In the genomic region with DNA sequence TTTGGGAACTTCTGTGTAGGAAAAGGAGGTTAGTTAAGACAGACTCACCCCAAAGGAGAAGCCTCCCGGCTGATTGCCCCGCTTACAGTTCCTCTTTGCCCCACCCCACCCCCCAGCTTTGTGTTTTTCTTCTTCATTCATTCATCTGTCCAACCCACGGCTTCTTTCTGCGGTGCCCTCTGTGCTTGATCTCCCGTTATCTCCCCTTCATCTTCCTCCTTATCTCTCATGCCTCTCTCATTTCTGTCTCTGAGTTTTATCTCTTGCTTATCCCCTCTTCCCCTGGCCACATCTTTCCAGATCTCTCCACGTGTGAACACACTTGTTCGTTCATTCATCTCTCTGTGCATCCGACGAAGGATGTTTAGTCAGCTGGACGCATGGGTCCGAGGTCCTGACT, we compare ENCODE assay signal across 13 mouse cellular contexts. TPM values are rescaled to one million over a fixed set of nuclear protein-coding genes. Genes with fewer than 3 reads are reported as not detected.
A peak's percentile ranks its signal among the peaks of the same experiment; 100 is the strongest.
DNase-seq lines count a peak whose midpoint lies in the region; ATAC-seq and TF ChIP-seq lines count a peak whose summit lies in the region.
"Had no signal": no experiment of that assay in that cellular context is flagged by ENCODE, and none has a peak within 500 bp of the region (broad histone marks: within the 10 kb centered on the region; RNA-seq: fewer than 3 reads in every experiment).

No protein-coding gene starts in this region.

- peak overlapping the region; percentile 21; the same call in 1 of the 2 replicates for H3K4me3 ChIP-seq in heart, embryonic 13.5 days
- no peak overlapping the region for H3K4me3 ChIP-seq in heart, embryonic 10.5 days
- peak overlapping the region; percentile 32 for H3K4me3 ChIP-seq in liver, embryonic 12.5 days
- H3K4me3 ChIP-seq in stomach, postnatal 0 days (ENCODE audit: low read depth, low read length) = 0 out of 2 replicates have a peak overlapping the region, but pooled peaks have one; percentile 8
- H3K4me3 ChIP-seq: myocyte had no signal

- no peak for TF ChIP-seq CTCF in stomach, postnatal 0 days (IDR thresholded peaks at IDR 0.05; ENCODE audit: low read depth)

- H3K9me3 ChIP-seq in heart, embryonic 13.5 days = no peaks in the 10 kb centered on the region
- no peaks in the 10 kb centered on the region for H3K9me3 ChIP-seq in heart, embryonic 10.5 days
- H3K9me3 ChIP-seq in liver, embryonic 12.5 days (replicated peaks) = no peaks in the 10 kb centered on the region
- no peaks in the 10 kb centered on the region for H3K9me3 ChIP-seq in stomach, postnatal 0 days (ENCODE audit: control insufficient read depth, low read length)

- H3K27ac ChIP-seq in heart, embryonic 13.5 days (replicated peaks) = no peak overlapping the region
- H3K27ac ChIP-seq in heart, embryonic 10.5 days = no peak overlapping the region
- H3K27ac ChIP-seq in liver, embryonic 12.5 days = 0 out of 2 replicates have a peak overlapping the region, but pooled peaks have one; percentile 24
- no peak overlapping the region for H3K27ac ChIP-seq in stomach, postnatal 0 days (replicated peaks)

- no peaks in the 10 kb centered on the region for H3K36me3 ChIP-seq in heart, embryonic 13.5 days
- H3K36me3 ChIP-seq in heart, embryonic 10.5 days = no peaks in the 10 kb centered on the region
- no peaks in the 10 kb centered on the region for H3K36me3 ChIP-seq in liver, embryonic 12.5 days
- no peaks in the 10 kb centered on the region for H3K36me3 ChIP-seq in stomach, postnatal 0 days (ENCODE audit: control insufficient read depth, insufficient read depth, low read length)

- 45% methylated on average over 11 of the region's 11 CpGs for WGBS in heart, embryonic 13.5 days
- WGBS in heart, embryonic 10.5 days = 50% methylated on average over 11 of the region's 11 CpGs
- WGBS in liver, embryonic 12.5 days (ENCODE audit: insufficient replicate concordance) = 14% methylated on average over 11 of the region's 11 CpGs
- WGBS in stomach, postnatal 0 days = 59% methylated on average over 11 of the region's 11 CpGs

- H3K4me1 ChIP-seq in heart, embryonic 13.5 days = peaks cover 12% of the 10 kb centered on the region
- peaks cover 19% of the 10 kb centered on the region for H3K4me1 ChIP-seq in heart, embryonic 10.5 days
- peaks cover 24% of the 10 kb centered on the region for H3K4me1 ChIP-seq in liver, embryonic 12.5 days
- no peaks in the 10 kb centered on the region for H3K4me1 ChIP-seq in stomach, postnatal 0 days (replicated peaks; ENCODE audit: control insufficient read depth, insufficient read depth)

- 0 out of 2 replicates have a peak overlapping the region, but pooled peaks have one; percentile 22 for H3K4me2 ChIP-seq in heart, embryonic 13.5 days
- H3K4me2 ChIP-seq in liver, embryonic 12.5 days = peak overlapping the region; percentile 44
- H3K4me2 ChIP-seq in stomach, postnatal 0 days (replicated peaks; ENCODE audit: low read depth) = no peak overlapping the region

- ATAC-seq in heart, embryonic 13.5 days (ENCODE audit: extremely low read depth, insufficient number of reproducible peaks, low FRiP score, low TSS enrichment) = no peak
- ATAC-seq in liver, embryonic 12.5 days = no peak
- no peak for ATAC-seq in stomach, postnatal 0 days (ENCODE audit: low FRiP score, low TSS enrichment)

- TF ChIP-seq EP300 in stomach, postnatal 0 days (optimal IDR thresholded peaks at IDR 0.05) = no peak

- H3K27me3 ChIP-seq in heart, embryonic 13.5 days (replicated peaks) = peaks cover 97% of the 10 kb centered on the region
- H3K27me3 ChIP-seq in heart, embryonic 10.5 days (ENCODE audit: insufficient read depth, poor library complexity, severe bottlenecking) = peaks cover 91% of the 10 kb centered on the region
- H3K27me3 ChIP-seq in liver, embryonic 12.5 days (replicated peaks) = peaks cover 79% of the 10 kb centered on the region
- no peaks in the 10 kb centered on the region; the same call in 1 of the 2 replicates for H3K27me3 ChIP-seq in stomach, postnatal 0 days (ENCODE audit: control insufficient read depth, insufficient read depth, low read length)

- H3K9ac ChIP-seq in heart, embryonic 13.5 days = no peak overlapping the region
- no peak overlapping the region; the same call in 1 of the 2 replicates for H3K9ac ChIP-seq in liver, embryonic 12.5 days
- H3K9ac ChIP-seq in stomach, postnatal 0 days (ENCODE audit: low read length) = no peak overlapping the region

- no peak for DNase-seq in heart, embryonic 10.5 days (ENCODE audit: low spot score)
- DNase-seq in thymus, postnatal 14 days = peak; percentile 45
- DNase-seq in thymus, postnatal 0 days (ENCODE audit: low spot score) = no peak
- no peak for DNase-seq in stomach, postnatal 0 days (ENCODE audit: low spot score)
- DNase-seq in left cerebral cortex, adult 8-10 months (ENCODE audit: low spot score in 2 of 2) = no peak
- DNase-seq in urinary bladder, adult 18-20 months (ENCODE audit: low spot score in 2 of 2) = no peak
- DNase-seq: cerebellum, adult 8-10 months had no signal

RNA-seq across cellular contexts. Expression of a gene that starts 0.7 kb away (rescaled TPM):
- 0.12 and 0.23 TPM in 2 replicates for polyA plus RNA-seq in heart, embryonic 13.5 days (2015; fragmentation: Nextera tagmentation; extraction: Ambion mirVana)
- polyA plus RNA-seq in heart, embryonic 10.5 days (2016; fragmentation: Nextera tagmentation; extraction: Ambion mirVana) = 0.15 TPM in 1 of 2 replicates, not detected in the other
- polyA plus RNA-seq in thymus, postnatal 0 days (2015; fragmentation: Nextera tagmentation; extraction: Ambion mirVana) = 4.2 and 5.7 TPM in 2 replicates
- 0.33 and 0.36 TPM in 2 replicates for polyA plus RNA-seq in liver, embryonic 12.5 days (2016; fragmentation: Nextera tagmentation; extraction: Ambion mirVana)
- polyA plus RNA-seq in stomach, postnatal 0 days (2015; fragmentation: Nextera tagmentation; extraction: Ambion mirVana) = 0.32 and 0.40 TPM in 2 replicates
- under 1 TPM in 1 of 4 experiments, not detected in 3; 0.39 TPM for total RNA-seq in left cerebral cortex, adult 8-10 months (2022)

RNA-seq across cellular contexts. Expression of a gene that starts 4.0 kb away (rescaled TPM):
- not detected in 2 replicates for polyA plus RNA-seq in heart, embryonic 13.5 days (2015; fragmentation: Nextera tagmentation; extraction: Ambion mirVana)
- polyA plus RNA-seq in heart, embryonic 10.5 days (2016; fragmentation: Nextera tagmentation; extraction: Ambion mirVana) = not detected in 2 replicates
- polyA plus RNA-seq in thymus, postnatal 0 days (2015; fragmentation: Nextera tagmentation; extraction: Ambion mirVana) = 4.4 and 4.7 TPM in 2 replicates
- polyA plus RNA-seq in liver, embryonic 12.5 days (2016; fragmentation: Nextera tagmentation; extraction: Ambion mirVana) = 0.12 TPM in 1 of 2 replicates, not detected in the other
- polyA plus RNA-seq in stomach, postnatal 0 days (2015; fragmentation: Nextera tagmentation; extraction: Ambion mirVana) = 0.11 and 0.16 TPM in 2 replicates
- 1 to 10 TPM in 1 of 4 experiments, under 1 TPM in 3; 0.28 to 1.2 (median 0.58) TPM for total RNA-seq in left cerebral cortex, adult 8-10 months (2022)

RNA-seq across cellular contexts. Expression of a gene that starts 6.9 kb away (rescaled TPM):
- polyA plus RNA-seq in heart, embryonic 13.5 days (2015; fragmentation: Nextera tagmentation; extraction: Ambion mirVana) = 0.64 TPM in 1 of 2 replicates, not detected in the other
- 0.15 TPM in 1 of 2 replicates, not detected in the other for polyA plus RNA-seq in heart, embryonic 10.5 days (2016; fragmentation: Nextera tagmentation; extraction: Ambion mirVana)
- polyA plus RNA-seq in thymus, postnatal 0 days (2015; fragmentation: Nextera tagmentation; extraction: Ambion mirVana) = 144 and 167 TPM in 2 replicates
- 1.2 and 1.3 TPM in 2 replicates for polyA plus RNA-seq in liver, embryonic 12.5 days (2016; fragmentation: Nextera tagmentation; extraction: Ambion mirVana)
- 0.63 and 0.78 TPM in 2 replicates for polyA plus RNA-seq in stomach, postnatal 0 days (2015; fragmentation: Nextera tagmentation; extraction: Ambion mirVana)
- 1 to 10 TPM in 3 of 4 experiments, not detected in 1; 1.0 to 1.6 (median 1.2) TPM for total RNA-seq in left cerebral cortex, adult 8-10 months (2022)

RNA-seq across cellular contexts. Expression of a gene that starts 12.9 kb away (rescaled TPM):
- polyA plus RNA-seq in heart, embryonic 13.5 days (2015; fragmentation: Nextera tagmentation; extraction: Ambion mirVana) = 8.6 and 9.9 TPM in 2 replicates
- polyA plus RNA-seq in heart, embryonic 10.5 days (2016; fragmentation: Nextera tagmentation; extraction: Ambion mirVana) = 1.5 and 2.2 TPM in 2 replicates
- 35.3 and 41.8 TPM in 2 replicates for polyA plus RNA-seq in thymus, postnatal 0 days (2015; fragmentation: Nextera tagmentation; extraction: Ambion mirVana)
- 20.8 and 23.7 TPM in 2 replicates for polyA plus RNA-seq in liver, embryonic 12.5 days (2016; fragmentation: Nextera tagmentation; extraction: Ambion mirVana)
- polyA plus RNA-seq in stomach, postnatal 0 days (2015; fragmentation: Nextera tagmentation; extraction: Ambion mirVana) = 17.5 and 19.3 TPM in 2 replicates
- total RNA-seq in left cerebral cortex, adult 8-10 months (2022) = 10 to 100 TPM in 1 of 4 experiments, 1 to 10 TPM in 3; 6.5 to 10.1 (median 7.9) TPM

RNA-seq across cellular contexts. Expression of a gene that starts 19.5 kb away (rescaled TPM):
- polyA plus RNA-seq in heart, embryonic 13.5 days (2015; fragmentation: Nextera tagmentation; extraction: Ambion mirVana) = not detected in 2 replicates
- polyA plus RNA-seq in heart, embryonic 10.5 days (2016; fragmentation: Nextera tagmentation; extraction: Ambion mirVana) = 0.30 TPM in 1 of 2 replicates, not detected in the other
- 0.26 and 0.69 TPM in 2 replicates for polyA plus RNA-seq in thymus, postnatal 0 days (2015; fragmentation: Nextera tagmentation; extraction: Ambion mirVana)
- 0.42 TPM in 1 of 2 replicates, not detected in the other for polyA plus RNA-seq in liver, embryonic 12.5 days (2016; fragmentation: Nextera tagmentation; extraction: Ambion mirVana)
- 0.27 and 0.33 TPM in 2 replicates for polyA plus RNA-seq in stomach, postnatal 0 days (2015; fragmentation: Nextera tagmentation; extraction: Ambion mirVana)
- not detected for total RNA-seq in left cerebral cortex, adult 8-10 months (2022)
- total RNA-seq: adrenal gland, postnatal 4 days; heart, adult 18-20 months; left cerebral cortex, postnatal 10 days had no signal

Comparison
In these comparisons a context has a peak if more than half of its experiments do, and no peak if none do; other contexts are left out.
1. RNA of a gene that starts 6.9 kb away (polyA plus RNA-seq): 144 to 167 TPM in thymus, postnatal 0 days; 1.2 to 1.3 TPM in liver, embryonic 12.5 days, 0.63 to 0.78 TPM in stomach, postnatal 0 days, 0.64 TPM in heart, embryonic 13.5 days and 0.15 TPM in heart, embryonic 10.5 days; every median in the first group is over 10 times any median in the second.